Mouse (Mus musculus) hindbrain, embryonic 16.5 days (tissue): ENCODE measurements around the gene Cel. TPM values are rescaled to one million over a fixed set of nuclear protein-coding genes. Genes with fewer than 3 reads are reported as not detected.
A peak's percentile ranks its signal among the peaks of the same experiment; 100 is the strongest.

Experiments
- ATAC-seq: fragments of 200-750 bp; cut with Nextera tagmentation; 2 replicates; pipeline ENCODE4 v1.8.0; 2017; ENCODE audit warnings: moderate TSS enrichment, moderate library complexity
- H3K27ac ChIP-seq: fragments of 300-500 bp; sonication (generic); 2 replicates; pipeline ENCODE4 v1.5.1; 2014; ENCODE audit warnings: low read depth, mild to moderate bottlenecking, control low read depth, low read length, moderate library complexity
- H3K27me3 ChIP-seq: fragments of 300-500 bp; sonication (generic); replicated peaks from 2 replicates; pipeline ENCODE4 v1.6.1; 2014; ENCODE audit warnings: low read length; ENCODE audit not compliant: control insufficient read depth, insufficient read depth
- H3K36me3 ChIP-seq: fragments of 300-500 bp; sonication (generic); 2 replicates; pipeline ENCODE4 v1.6.1; 2014; ENCODE audit warnings: mild to moderate bottlenecking, low read length, moderate library complexity, mixed read lengths; ENCODE audit not compliant: control insufficient read depth, insufficient read depth
- H3K4me1 ChIP-seq: fragments of 300-500 bp; sonication (generic); 2 replicates; pipeline ENCODE4 v1.6.1; 2014; ENCODE audit warnings: low read depth, low read length; ENCODE audit not compliant: control insufficient read depth, insufficient read depth
- H3K4me2 ChIP-seq: fragments of 300-500 bp; sonication (generic); 2 replicates; pipeline ENCODE4 v1.6.1; 2014; ENCODE audit warnings: mild to moderate bottlenecking, low read length, control low read depth, moderate library complexity
- H3K4me3 ChIP-seq: fragments of 300-500 bp; sonication (generic); 2 replicates; pipeline ENCODE4 v1.5.1; 2014; ENCODE audit warnings: mild to moderate bottlenecking, low read length, control low read depth, moderate library complexity
- H3K9ac ChIP-seq: fragments of 300-500 bp; sonication (generic); 2 replicates; pipeline ENCODE4 v1.6.1; 2014; ENCODE audit warnings: low read depth, mild to moderate bottlenecking, control low read depth, low read length, moderate library complexity
- H3K9me3 ChIP-seq: fragments of 300-500 bp; sonication (generic); 2 replicates; pipeline ENCODE4 v1.6.1; 2014; ENCODE audit warnings: mild to moderate bottlenecking, low read length, moderate library complexity; ENCODE audit not compliant: control insufficient read depth
- WGBS: fragments of 180-500 bp; shearing (Covaris S2); extraction: QIAGEN DNeasy Blood & Tissue Kit; methylation state at CpG from one replicate; pipeline ENCODE4 v1.1.7; 2014; 5-methylcytosine and 5-hydroxymethylcytosine counted together
- polyA plus RNA-seq: library from polyadenylated mRNA; unstranded; fragments of >200 nt; fragmentation: Nextera tagmentation; extraction: Ambion mirVana; gene quantifications from 2 replicates; pipeline ENCODE4 v1.2.1, GENCODE M21; 2015

Gene Cel
- polyA plus RNA-seq, 1 experiment from 2014 or later = not detected

DNA sequence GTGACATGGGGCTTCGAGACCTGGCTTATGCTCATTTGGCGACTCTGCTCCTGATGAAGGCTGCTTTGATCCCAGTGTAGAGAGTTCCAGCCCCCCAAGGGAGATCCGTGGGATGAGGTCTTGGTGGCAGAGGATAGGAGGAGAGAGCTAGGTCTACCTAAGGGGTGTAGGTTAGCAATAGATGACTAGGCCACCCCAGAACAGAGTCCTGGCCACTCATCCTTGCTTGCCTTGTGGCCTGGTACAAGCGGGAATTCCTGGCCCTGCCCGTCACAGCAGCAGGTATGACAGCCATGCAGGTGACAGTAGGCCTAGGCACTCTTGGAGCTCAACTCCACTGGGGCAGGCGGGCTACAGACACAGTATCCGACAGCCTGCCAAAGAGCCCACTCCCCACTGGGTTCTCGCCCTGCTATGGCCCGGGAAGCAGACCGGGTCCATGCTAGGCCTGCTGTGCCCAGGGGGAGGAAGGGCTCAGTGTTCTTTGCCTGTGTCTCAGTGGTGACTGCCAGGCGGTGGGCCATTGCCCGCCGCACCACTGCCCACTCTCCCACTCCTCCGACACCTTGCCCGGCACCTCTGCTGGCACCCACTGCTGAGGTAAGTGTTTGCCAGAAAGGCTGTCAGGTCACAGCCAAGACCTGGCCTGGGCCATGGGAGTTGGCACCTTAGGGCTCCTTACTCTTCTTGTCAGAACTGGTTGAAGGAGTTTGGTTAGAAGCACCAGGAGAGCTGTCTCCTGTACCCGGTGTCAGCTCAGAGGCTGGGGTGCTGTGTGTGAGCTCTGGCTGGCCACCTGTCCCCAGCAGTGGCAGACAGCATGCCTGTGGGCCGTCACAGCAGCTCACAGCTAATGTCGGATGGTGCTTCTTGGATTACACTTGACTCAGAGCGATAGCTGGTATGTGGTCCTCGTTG lies 35.5 kb downstream of the Cel start:
- no peak overlapping the region for H3K27ac ChIP-seq
- no peaks in the 10 kb centered on the region for H3K9me3 ChIP-seq
- 78% methylated on average over 20 of the region's 20 CpGs for WGBS
- no peaks in the 10 kb centered on the region for H3K27me3 ChIP-seq
- no peak for ATAC-seq
- H3K4me2 ChIP-seq = no peak overlapping the region
- no peaks in the 10 kb centered on the region for H3K36me3 ChIP-seq
- no peak overlapping the region for H3K9ac ChIP-seq
- H3K4me3 ChIP-seq = no peak overlapping the region
- H3K4me1 ChIP-seq = peaks cover 60% of the 10 kb centered on the region

DNA sequence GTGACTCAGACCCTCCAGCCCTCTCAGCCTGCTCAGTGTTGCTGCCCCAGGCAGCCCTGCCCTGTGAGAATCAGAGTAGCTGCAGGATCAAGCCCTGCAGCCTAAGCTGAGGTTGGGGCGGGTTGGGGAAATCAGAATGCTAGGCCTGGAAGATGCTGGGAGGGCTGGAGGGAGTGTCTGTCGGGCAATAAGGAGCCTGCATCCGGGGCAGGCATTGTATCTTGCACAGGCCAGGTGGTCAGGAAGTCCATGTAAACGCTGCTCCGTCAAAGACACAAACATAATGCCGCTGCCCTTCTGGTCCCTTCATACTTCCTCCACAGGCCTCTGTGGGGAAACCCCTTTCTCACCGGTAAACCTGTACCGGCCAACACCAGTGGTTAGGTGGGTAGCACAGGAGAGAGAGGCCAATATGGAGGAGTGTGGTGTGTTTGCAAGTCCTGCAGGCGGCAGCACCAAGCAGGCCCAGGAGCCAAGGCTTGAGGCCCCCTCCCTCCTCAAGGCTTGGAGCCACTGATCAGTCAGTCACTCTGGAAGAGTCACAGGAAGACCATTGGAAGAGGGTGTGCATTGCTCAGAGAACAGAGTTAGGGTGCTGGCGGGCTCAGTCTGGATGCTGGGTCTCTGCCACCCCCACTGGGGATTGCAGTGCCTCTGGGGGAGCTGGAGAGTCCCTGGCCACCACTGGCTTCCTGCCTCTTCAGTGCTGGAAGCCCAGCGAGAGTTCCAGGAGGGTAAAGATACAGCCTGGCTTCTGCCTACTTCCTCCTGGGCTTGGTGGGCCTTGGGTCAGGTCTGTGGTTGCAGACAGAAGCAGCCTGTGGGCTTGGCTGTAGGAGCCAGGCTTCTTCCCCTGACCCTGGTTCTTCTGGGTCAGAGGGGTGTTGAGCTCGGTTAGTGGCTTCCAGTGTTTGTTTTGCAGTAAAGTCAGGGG lies 37.0 kb downstream of the Cel start:
- Histone ChIP-seq H3K9me3 (no peaks in the 10 kb centered on the region), H3K4me2 (peak overlapping the region; percentile 6; the same call in 1 of the 2 replicates), H3K4me1 (peaks cover 63% of the 10 kb centered on the region), H3K27ac (peak overlapping the region; percentile 74), H3K4me3 (no peak overlapping the region), H3K27me3 (no peaks in the 10 kb centered on the region), H3K36me3 (no peaks in the 10 kb centered on the region), H3K9ac (0 out of 2 replicates have a peak overlapping the region, but pooled peaks have one; percentile 32)
- WGBS = 47% methylated on average over 12 of the region's 12 CpGs
- no peak; the same call in 1 of the 2 replicates for ATAC-seq

DNA sequence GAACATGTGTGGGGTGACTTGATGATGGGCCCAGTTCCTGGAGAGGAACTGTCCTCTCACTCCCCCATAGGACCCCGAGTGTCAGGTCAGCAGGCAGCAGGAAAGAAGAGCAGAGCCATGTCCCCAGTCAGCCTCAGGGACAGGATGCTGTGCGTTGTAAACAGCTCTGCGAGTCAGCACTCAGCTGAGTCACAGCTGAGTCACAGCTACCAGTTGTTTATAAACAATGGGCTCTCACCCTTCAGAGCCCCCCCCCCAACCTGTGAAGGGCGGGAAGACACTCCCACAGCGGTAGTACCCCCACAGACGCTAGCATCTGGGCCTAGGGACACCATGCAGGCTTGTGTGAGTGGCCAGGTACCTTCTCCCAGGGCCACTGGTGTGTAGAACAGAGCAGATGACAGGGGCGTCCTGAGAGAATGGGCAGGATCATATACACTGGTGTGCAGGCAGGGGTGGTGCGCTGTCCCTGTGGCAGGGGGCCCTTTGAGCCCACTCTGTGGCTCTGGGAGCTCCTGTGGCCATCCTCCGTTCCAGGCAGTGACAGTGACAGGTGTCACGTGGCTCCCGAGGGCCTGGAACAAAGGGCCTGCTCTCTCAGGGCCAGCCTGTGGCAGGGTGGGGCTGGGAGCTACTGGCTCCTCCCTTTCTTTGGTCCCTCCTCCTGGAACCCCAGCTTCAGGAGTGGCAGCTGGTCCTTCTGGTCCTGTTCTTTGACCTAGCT lies 37.8 kb downstream of the Cel start:
- no peaks in the 10 kb centered on the region for H3K9me3 ChIP-seq
- peak overlapping the region; percentile 54 for H3K9ac ChIP-seq
- no peaks in the 10 kb centered on the region for H3K27me3 ChIP-seq
- no peaks in the 10 kb centered on the region for H3K36me3 ChIP-seq
- H3K4me3 ChIP-seq = no peak overlapping the region
- 13% methylated on average over 11 of the region's 11 CpGs for WGBS
- peak overlapping the region; percentile 74 for H3K27ac ChIP-seq
- no peak overlapping the region; the same call in 1 of the 2 replicates for H3K4me2 ChIP-seq
- ATAC-seq = peak; percentile 54
- peaks cover 67% of the 10 kb centered on the region for H3K4me1 ChIP-seq

DNA sequence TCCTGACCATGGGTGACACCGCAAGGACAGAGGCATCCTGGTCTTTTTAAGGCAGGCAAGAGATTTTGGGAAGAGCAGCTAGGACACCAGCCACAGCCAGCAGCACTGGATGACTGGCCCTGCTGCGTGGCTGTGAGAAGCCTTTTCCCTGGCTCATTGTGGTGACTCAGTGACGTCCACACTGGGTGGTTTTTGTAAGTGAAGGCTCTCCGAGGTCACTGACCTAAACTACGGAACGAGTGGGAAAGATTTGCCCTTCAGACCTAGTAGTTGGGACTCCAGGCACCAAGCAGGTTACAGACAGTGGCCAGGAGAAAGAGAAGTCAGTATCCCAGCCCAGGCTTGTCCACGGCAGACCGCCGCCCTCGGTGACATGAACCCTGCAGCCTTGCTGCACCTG lies 38.8 kb downstream of the Cel start:
- Histone ChIP-seq H3K36me3 (no peaks in the 10 kb centered on the region), H3K4me3 (no peak overlapping the region), H3K27ac (no peak overlapping the region), H3K9ac (no peak overlapping the region), H3K4me1 (peaks cover 65% of the 10 kb centered on the region), H3K27me3 (no peaks in the 10 kb centered on the region), H3K9me3 (no peaks in the 10 kb centered on the region), H3K4me2 (no peak overlapping the region)
- ATAC-seq = no peak
- 76% methylated on average over 10 of the region's 10 CpGs for WGBS

DNA sequence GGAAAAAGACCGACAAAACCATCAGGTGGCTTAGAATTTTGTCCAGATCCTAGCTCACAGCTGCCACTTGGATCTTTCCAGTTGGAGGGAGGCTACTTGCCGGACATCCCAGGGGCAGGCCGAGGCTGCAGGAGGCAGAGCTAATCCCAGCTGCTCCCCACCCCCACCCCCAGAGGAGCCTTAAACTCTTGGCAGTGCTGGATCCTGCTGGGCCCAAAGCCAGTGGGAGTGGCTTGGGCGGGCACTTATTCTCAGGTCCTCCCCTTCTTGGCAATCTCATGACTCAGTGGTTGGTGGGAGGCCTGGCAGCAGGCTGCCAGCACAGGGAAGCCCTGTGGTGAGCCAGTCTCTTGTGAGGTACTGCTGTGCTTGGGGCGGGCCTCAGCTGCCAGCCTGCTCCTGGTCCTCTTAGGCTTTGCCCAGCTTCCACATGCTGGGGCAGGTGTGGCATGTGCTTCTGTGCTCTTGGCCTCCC lies 39.5 kb downstream of the Cel start:
- H3K4me1 ChIP-seq = peaks cover 64% of the 10 kb centered on the region
- no peak overlapping the region for H3K4me2 ChIP-seq
- H3K36me3 ChIP-seq = no peaks in the 10 kb centered on the region
- H3K27me3 ChIP-seq = no peaks in the 10 kb centered on the region
- peak overlapping the region; percentile 44; the same call in 1 of the 2 replicates for H3K27ac ChIP-seq
- WGBS = 5% methylated on average over 5 of the region's 5 CpGs
- H3K4me3 ChIP-seq = no peak overlapping the region
- no peak overlapping the region for H3K9ac ChIP-seq
- ATAC-seq = peak; percentile 84
- no peaks in the 10 kb centered on the region for H3K9me3 ChIP-seq

DNA sequence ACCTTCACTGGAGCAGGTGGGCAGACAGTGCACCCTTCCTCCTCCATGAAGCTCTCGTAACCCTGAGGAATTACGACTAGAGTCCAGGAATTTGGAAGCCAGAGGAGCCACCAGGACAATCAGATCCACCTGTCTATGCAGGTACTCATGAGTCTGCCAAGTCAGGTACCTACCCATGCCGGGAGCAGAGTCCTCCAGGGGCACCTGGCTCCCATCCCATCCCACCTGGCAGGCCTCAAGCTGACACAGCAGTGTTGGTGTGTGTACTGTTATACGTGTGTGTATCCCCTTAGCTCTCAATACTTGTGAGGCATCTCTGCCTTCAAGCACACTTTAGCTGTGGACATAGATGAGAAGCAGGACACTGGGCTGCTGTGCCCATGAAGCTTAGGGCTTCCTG lies 41.0 kb downstream of the Cel start:
- Histone ChIP-seq H3K27me3 (no peaks in the 10 kb centered on the region), H3K27ac (peak overlapping the region; percentile 33; the same call in 1 of the 2 replicates), H3K4me3 (no peak overlapping the region), H3K9ac (no peak overlapping the region), H3K36me3 (no peaks in the 10 kb centered on the region), H3K4me1 (peaks cover 67% of the 10 kb centered on the region), H3K4me2 (no peak overlapping the region), H3K9me3 (no peaks in the 10 kb centered on the region)
- no peak for ATAC-seq
- 88% methylated on average over 4 of the region's 4 CpGs for WGBS

DNA sequence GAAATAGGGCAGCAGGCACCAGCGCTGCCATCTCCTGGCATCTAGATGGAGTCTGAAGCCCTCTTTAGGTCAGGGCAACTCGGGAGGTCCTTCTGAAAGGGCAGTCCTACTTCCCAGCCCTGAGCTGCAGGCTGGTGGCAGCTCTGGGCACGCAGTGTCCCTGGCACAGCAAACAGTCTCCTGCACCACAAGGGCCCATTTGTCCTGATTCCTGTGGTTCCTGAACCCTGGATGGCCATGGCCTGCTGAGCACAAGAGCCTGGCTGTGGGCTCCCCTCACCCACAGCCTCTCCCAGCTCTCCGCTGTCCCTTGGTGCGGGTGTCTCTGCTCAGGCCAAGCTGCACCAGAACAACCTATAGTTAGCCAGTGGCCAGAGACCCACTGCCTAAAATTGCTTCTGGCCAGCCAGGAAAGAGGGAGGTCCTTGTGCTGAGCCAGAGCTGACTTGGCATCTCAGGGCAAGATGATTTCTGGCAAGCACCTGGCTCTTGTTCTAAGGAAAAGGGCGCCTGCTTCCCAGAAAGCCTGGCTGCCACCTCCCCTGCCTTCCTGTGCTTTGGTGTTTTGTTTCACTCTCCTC lies 41.5 kb downstream of the Cel start:
- no peaks in the 10 kb centered on the region for H3K27me3 ChIP-seq
- peak overlapping the region; percentile 33 for H3K27ac ChIP-seq
- no peaks in the 10 kb centered on the region for H3K36me3 ChIP-seq
- no peaks in the 10 kb centered on the region for H3K9me3 ChIP-seq
- ATAC-seq = peak; percentile 19; the same call in 1 of the 2 replicates
- no peak overlapping the region for H3K4me2 ChIP-seq
- H3K9ac ChIP-seq = peak overlapping the region; percentile 37; the same call in 1 of the 2 replicates
- H3K4me1 ChIP-seq = peaks cover 67% of the 10 kb centered on the region
- no peak overlapping the region for H3K4me3 ChIP-seq
- WGBS = 72% methylated on average over 6 of the region's 6 CpGs

DNA sequence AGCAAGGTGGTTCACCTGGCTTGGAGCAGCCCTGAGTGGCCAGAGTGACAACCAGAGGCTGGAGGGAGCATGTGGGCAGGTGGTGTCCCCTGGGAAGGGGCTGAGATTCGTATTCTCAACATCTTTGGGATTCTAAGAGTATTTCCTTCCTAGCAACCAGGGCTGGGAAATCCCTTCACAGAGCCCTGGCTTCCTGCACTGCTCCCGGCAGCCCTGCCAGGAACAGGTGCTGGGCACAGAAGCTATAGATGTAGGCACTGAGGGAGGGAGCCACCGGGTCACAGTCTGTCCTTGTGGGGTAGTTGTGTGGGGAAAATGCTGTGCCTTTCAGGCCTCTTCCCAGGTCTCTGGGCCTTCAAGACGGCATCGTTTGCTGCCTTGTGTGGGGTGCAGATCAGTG lies 42.6 kb downstream of the Cel start:
- WGBS = 46% methylated on average over 5 of the region's 5 CpGs
- Histone ChIP-seq H3K36me3 (no peaks in the 10 kb centered on the region), H3K4me2 (no peak overlapping the region), H3K9ac (no peak overlapping the region; the same call in 1 of the 2 replicates), H3K27ac (peak overlapping the region; percentile 1; the same call in 1 of the 2 replicates), H3K4me1 (peaks cover 68% of the 10 kb centered on the region), H3K27me3 (no peaks in the 10 kb centered on the region), H3K4me3 (no peak overlapping the region), H3K9me3 (no peaks in the 10 kb centered on the region)
- ATAC-seq = no peak
